Mouse (Mus musculus): ENCODE measurements around the gene Gm49601. TPM values are rescaled to one million over a fixed set of nuclear protein-coding genes. Genes with fewer than 3 reads are reported as not detected.

Gm49601 gene
- polyA plus RNA-seq, 1 experiment from 2014 or later = 3.6 TPM

DNA sequence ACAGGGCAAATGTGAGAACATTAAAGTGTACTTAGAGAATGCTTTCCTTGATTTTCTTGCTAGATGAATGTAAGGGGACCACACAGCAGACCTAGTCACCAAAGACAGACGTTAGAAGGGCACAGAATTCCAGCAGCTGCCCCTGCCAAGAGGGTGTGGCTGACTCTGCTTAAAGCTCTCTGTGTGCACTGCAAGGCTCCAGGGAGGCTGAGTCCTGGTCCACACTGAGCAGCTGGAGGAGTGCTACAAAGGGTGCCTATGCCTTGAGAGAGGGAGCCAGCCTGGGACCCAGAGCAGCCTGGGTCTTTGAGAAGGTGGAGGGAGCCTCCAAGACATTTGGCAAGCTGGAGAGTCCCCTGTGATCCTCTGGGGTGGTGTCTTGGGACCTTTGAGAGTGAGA lies 7.1 kb upstream of the Gm49601 start:
- 0 out of 2 replicates have a peak, but pooled peaks cover 2% of the 10 kb centered on the region for H3K27me3 ChIP-seq (ENCODE audit: control insufficient read depth, insufficient read depth, low read length)
- no peak for DNase-seq (ENCODE audit: low spot score)
- WGBS = 46% methylated on average over 1 of the region's 1 CpGs

DNA sequence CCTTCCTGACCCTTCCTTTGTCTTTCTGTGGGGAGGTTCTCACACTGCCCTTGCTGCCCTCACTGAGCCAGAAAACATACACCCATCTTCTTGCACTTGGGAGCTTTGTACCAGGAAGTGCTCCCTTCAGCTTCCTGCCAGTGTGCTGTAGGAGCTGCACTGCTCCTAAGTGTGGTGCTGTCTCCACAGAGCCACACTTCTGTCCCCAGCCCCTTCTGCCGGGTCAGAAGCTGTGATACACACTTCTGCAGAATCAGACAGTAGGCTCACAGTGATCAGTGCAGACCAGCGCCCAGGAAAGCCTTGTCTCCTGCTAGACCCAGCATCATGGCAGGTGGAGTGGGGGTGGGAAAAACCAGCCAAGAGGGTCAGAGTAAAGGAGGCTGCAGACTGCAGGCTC lies 6.6 kb upstream of the Gm49601 start:
- no peaks in the 10 kb centered on the region for H3K36me3 ChIP-seq (ENCODE audit: control insufficient read depth, insufficient read depth, low read length)
- DNase-seq (ENCODE audit: low spot score) = no peak
- no peak overlapping the region for H3K4me2 ChIP-seq (ENCODE audit: low read depth)
- H3K27me3 ChIP-seq (ENCODE audit: control insufficient read depth, insufficient read depth, low read length) = 0 out of 2 replicates have a peak, but pooled peaks cover 2% of the 10 kb centered on the region
- H3K9ac ChIP-seq (ENCODE audit: low read length) = no peak overlapping the region
- no peak overlapping the region for H3K4me3 ChIP-seq (ENCODE audit: low read depth, low read length)
- H3K4me1 ChIP-seq (ENCODE audit: control insufficient read depth, insufficient read depth, low read length) = peaks cover 9% of the 10 kb centered on the region; the same call in 1 of the 2 replicates
- no peak for ATAC-seq (ENCODE audit: insufficient read depth, low FRiP score, low TSS enrichment)
- H3K9me3 ChIP-seq (ENCODE audit: control insufficient read depth, low read length) = no peaks in the 10 kb centered on the region
- H3K27ac ChIP-seq (ENCODE audit: low read depth, low read length) = no peak overlapping the region
- 65% methylated on average over 2 of the region's 2 CpGs for WGBS

More for the DNA sequence above, 7.1 kb upstream of the Gm49601 start:
- no peak for ATAC-seq (ENCODE audit: insufficient read depth, low FRiP score, low TSS enrichment)
- no peak overlapping the region for H3K4me3 ChIP-seq (ENCODE audit: low read depth, low read length)
- H3K4me2 ChIP-seq (ENCODE audit: low read depth) = no peak overlapping the region
- no peak overlapping the region for H3K27ac ChIP-seq (ENCODE audit: low read depth, low read length)
- no peaks in the 10 kb centered on the region for H3K9me3 ChIP-seq (ENCODE audit: control insufficient read depth, low read length)
- H3K9ac ChIP-seq (ENCODE audit: low read length) = no peak overlapping the region
- peaks cover 9% of the 10 kb centered on the region; the same call in 1 of the 2 replicates for H3K4me1 ChIP-seq (ENCODE audit: control insufficient read depth, insufficient read depth, low read length)
- H3K36me3 ChIP-seq (ENCODE audit: control insufficient read depth, insufficient read depth, low read length) = no peaks in the 10 kb centered on the region

DNA sequence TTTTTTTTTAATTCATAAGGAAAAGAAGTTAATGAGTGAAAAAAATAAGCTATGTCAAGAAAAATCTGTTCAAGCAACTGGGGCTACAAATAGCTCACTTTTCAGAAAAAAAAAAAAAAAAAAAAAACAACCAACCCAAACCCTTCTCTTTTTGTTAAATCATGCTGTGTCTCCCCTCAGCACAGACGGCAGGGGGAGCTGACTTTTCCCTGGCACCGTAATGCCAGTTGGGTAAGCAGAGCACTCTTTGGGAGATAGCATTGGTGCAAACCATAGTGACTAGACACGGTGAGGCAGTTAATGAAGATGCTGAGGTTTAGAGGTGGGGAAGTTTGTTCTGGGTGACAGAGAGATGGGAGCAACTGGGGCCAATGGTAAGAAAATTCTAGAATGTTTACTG lies 5.8 kb upstream of the Gm49601 start:
- H3K4me1 ChIP-seq (ENCODE audit: control insufficient read depth, insufficient read depth, low read length) = peaks cover 13% of the 10 kb centered on the region
- H3K27ac ChIP-seq (ENCODE audit: low read depth, low read length) = no peak overlapping the region
- H3K4me3 ChIP-seq (ENCODE audit: low read depth, low read length) = no peak overlapping the region
- DNase-seq (ENCODE audit: low spot score) (no peak), ATAC-seq (ENCODE audit: insufficient read depth, low FRiP score, low TSS enrichment) (no peak)
- H3K36me3 ChIP-seq (ENCODE audit: control insufficient read depth, insufficient read depth, low read length) = no peaks in the 10 kb centered on the region
- H3K4me2 ChIP-seq (ENCODE audit: low read depth) = no peak overlapping the region
- H3K9me3 ChIP-seq (ENCODE audit: control insufficient read depth, low read length) = no peaks in the 10 kb centered on the region
- no peak overlapping the region for H3K9ac ChIP-seq (ENCODE audit: low read length)
- 76% methylated on average over 3 of the region's 3 CpGs for WGBS
- peaks cover 7% of the 10 kb centered on the region for H3K27me3 ChIP-seq (ENCODE audit: control insufficient read depth, insufficient read depth, low read length)

DNA sequence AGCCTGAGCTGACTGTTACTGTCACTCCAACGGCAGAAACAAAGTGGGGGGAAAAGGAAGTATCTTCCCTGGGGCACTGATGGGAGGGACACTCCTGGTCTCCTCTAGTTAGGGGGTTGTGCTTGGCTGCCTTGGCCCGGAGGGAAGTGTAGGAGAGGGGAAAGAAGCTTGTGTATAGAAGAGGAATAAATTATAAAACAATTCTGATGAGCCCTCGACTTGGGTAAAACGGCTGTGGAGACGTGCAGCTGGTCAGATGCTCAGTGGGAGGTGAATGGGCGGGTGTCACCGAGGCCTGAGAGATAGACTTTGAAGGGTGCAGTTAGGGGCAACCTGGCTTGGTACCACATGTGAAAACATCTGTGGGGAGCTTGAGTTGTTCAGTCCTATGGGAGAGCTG lies 4.9 kb upstream of the Gm49601 start:
- H3K9ac ChIP-seq (ENCODE audit: low read length) = no peak overlapping the region
- H3K4me2 ChIP-seq (ENCODE audit: low read depth) = no peak overlapping the region
- DNase-seq (ENCODE audit: low spot score) (no peak), ATAC-seq (ENCODE audit: insufficient read depth, low FRiP score, low TSS enrichment) (no peak)
- H3K27me3 ChIP-seq (ENCODE audit: control insufficient read depth, insufficient read depth, low read length) = peaks cover 16% of the 10 kb centered on the region
- H3K4me3 ChIP-seq (ENCODE audit: low read depth, low read length) = no peak overlapping the region
- peaks cover 18% of the 10 kb centered on the region for H3K4me1 ChIP-seq (ENCODE audit: control insufficient read depth, insufficient read depth, low read length)
- WGBS = 57% methylated on average over 7 of the region's 7 CpGs
- no peaks in the 10 kb centered on the region for H3K9me3 ChIP-seq (ENCODE audit: control insufficient read depth, low read length)
- no peaks in the 10 kb centered on the region for H3K36me3 ChIP-seq (ENCODE audit: control insufficient read depth, insufficient read depth, low read length)
- H3K27ac ChIP-seq (ENCODE audit: low read depth, low read length) = no peak overlapping the region

DNA sequence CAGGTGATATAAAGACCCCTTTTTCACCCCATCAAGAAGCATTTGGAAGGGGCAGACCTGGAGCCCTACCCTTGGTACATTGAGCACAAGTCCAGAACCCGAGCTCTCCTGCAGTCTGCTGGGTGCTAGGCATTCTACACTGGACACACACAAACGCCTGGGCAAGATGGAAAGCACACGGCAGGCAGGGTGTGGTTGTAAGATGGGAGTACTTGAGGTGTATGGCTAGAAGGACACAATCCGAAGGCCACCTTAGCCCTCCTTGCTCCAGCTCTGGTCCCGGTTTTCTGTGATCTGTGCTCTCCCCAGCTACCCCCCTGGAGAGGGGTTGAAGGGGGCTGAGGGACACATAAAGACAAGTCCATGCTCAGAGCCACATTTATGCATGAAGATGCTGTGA lies 4.1 kb upstream of the Gm49601 start:
- DNase-seq (ENCODE audit: low spot score) (no peak), ATAC-seq (ENCODE audit: insufficient read depth, low FRiP score, low TSS enrichment) (no peak)
- 62% methylated on average over 5 of the region's 5 CpGs for WGBS
- Histone ChIP-seq H3K4me3 (ENCODE audit: low read depth, low read length) (peak overlapping the region; percentile 77), H3K27me3 (ENCODE audit: control insufficient read depth, insufficient read depth, low read length) (peaks cover 24% of the 10 kb centered on the region), H3K9ac (ENCODE audit: low read length) (peak overlapping the region; percentile 90), H3K4me2 (ENCODE audit: low read depth) (peak overlapping the region; percentile 82), H3K9me3 (ENCODE audit: control insufficient read depth, low read length) (no peaks in the 10 kb centered on the region), H3K27ac (ENCODE audit: low read depth, low read length) (peak overlapping the region; percentile 45; the same call in 1 of the 2 replicates), H3K4me1 (ENCODE audit: control insufficient read depth, insufficient read depth, low read length) (peaks cover 24% of the 10 kb centered on the region), H3K36me3 (ENCODE audit: control insufficient read depth, insufficient read depth, low read length) (no peaks in the 10 kb centered on the region)

DNA sequence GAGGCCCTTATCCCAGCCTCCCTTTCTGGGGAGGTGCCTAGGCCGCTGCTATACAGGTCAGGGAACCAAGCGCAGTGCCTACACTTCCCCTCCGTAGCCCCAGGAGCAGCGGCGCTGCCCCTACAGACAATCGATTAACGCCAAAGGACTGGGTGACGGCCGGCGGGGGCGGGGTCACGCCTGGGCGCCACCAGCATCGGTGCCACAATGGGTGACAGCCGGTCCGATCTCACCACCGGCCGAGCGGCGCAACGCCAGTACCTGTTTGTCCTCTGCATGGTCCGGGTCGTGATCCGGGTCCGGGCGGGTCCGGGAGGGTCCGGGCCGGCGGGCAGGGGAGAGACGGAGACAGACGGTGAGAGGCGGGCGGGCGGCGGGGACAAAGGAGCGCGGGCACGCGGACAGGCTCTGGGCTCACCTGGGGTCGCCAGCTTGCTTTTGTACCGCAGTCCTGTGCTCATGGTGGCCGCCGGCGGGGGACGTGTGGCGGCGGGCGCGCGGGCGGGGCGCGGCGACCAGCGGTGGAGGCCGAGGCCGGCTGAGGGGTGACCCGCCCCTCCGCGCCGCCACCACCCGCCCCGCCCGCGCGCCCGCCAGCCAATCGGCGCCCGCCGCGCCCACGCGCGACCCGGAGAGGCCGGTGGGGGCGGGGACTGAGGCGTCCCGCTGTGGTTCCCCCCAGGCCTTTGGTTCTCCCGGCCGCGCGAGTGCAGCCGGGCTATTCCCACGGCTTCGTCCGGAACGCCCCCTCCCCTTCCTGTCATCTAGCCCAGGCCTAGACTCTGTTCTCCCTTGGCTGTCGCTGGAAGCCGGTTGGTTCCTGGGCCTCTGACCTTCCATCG lies 3.4 kb upstream of the Gm49601 start, which contains the start of gene Sept5:
Sept5 (minus strand) TSS at position 565 of the 842 bp plus-strand sequence.
- ATAC-seq (ENCODE audit: insufficient read depth, low FRiP score, low TSS enrichment) (peak; percentile 64), DNase-seq (ENCODE audit: low spot score) (peak; percentile 73)
- H3K27ac ChIP-seq (ENCODE audit: low read depth, low read length) = peak within 1 kb of the TSS; percentile 45
- no peaks in the 10 kb centered on the region for H3K9me3 ChIP-seq (ENCODE audit: control insufficient read depth, low read length)
- peaks cover 24% of the 10 kb centered on the region for H3K4me1 ChIP-seq (ENCODE audit: control insufficient read depth, insufficient read depth, low read length)
- peak within 1 kb of the TSS; percentile 82 for H3K4me2 ChIP-seq (ENCODE audit: low read depth)
- H3K9ac ChIP-seq (ENCODE audit: low read length) = peak within 1 kb of the TSS; percentile 90
- peaks cover 31% of the 10 kb centered on the region for H3K27me3 ChIP-seq (ENCODE audit: control insufficient read depth, insufficient read depth, low read length)
- H3K36me3 ChIP-seq (ENCODE audit: control insufficient read depth, insufficient read depth, low read length) = 0 out of 2 replicates have a peak, but pooled peaks cover under 1% of the 10 kb centered on the region
- peak within 1 kb of the TSS; percentile 77 for H3K4me3 ChIP-seq (ENCODE audit: low read depth, low read length)
- WGBS = under 1% methylated on average over 55 of the region's 93 CpGs

DNA sequence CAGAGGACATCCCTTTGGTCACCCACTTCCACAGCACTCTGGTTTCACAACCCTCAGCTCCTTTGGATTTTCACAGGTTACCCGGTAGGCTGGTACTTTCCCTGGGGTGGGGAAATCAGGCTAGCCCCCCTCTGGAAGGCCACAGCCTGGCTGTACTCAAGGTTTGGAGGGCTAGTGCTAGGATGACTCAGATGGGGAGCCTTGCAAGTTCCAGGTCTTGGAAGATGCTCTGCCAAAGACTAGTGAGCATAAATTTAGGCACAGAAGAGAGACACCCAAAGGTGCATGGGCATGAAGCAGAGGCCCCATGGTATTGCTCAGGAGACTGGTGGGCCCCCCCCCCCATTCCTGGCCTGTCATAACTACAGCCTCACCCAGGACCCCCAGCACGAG lies 2.7 kb upstream of the Gm49601 start:
- no peak; the same call in 1 of the 2 replicates for ATAC-seq (ENCODE audit: insufficient read depth, low FRiP score, low TSS enrichment)
- H3K9me3 ChIP-seq (ENCODE audit: control insufficient read depth, low read length) = no peaks in the 10 kb centered on the region
- H3K4me3 ChIP-seq (ENCODE audit: low read depth, low read length) = peak overlapping the region; percentile 77
- H3K4me1 ChIP-seq (ENCODE audit: control insufficient read depth, insufficient read depth, low read length) = peaks cover 24% of the 10 kb centered on the region
- H3K4me2 ChIP-seq (ENCODE audit: low read depth) = peak overlapping the region; percentile 82
- H3K9ac ChIP-seq (ENCODE audit: low read length) = peak overlapping the region; percentile 90
- peaks cover 2% of the 10 kb centered on the region for H3K36me3 ChIP-seq (ENCODE audit: control insufficient read depth, insufficient read depth, low read length)
- peaks cover 38% of the 10 kb centered on the region for H3K27me3 ChIP-seq (ENCODE audit: control insufficient read depth, insufficient read depth, low read length)
- DNase-seq (ENCODE audit: low spot score) = no peak
- peak overlapping the region; percentile 45 for H3K27ac ChIP-seq (ENCODE audit: low read depth, low read length)
- WGBS = 40% methylated on average over 2 of the region's 2 CpGs

DNA sequence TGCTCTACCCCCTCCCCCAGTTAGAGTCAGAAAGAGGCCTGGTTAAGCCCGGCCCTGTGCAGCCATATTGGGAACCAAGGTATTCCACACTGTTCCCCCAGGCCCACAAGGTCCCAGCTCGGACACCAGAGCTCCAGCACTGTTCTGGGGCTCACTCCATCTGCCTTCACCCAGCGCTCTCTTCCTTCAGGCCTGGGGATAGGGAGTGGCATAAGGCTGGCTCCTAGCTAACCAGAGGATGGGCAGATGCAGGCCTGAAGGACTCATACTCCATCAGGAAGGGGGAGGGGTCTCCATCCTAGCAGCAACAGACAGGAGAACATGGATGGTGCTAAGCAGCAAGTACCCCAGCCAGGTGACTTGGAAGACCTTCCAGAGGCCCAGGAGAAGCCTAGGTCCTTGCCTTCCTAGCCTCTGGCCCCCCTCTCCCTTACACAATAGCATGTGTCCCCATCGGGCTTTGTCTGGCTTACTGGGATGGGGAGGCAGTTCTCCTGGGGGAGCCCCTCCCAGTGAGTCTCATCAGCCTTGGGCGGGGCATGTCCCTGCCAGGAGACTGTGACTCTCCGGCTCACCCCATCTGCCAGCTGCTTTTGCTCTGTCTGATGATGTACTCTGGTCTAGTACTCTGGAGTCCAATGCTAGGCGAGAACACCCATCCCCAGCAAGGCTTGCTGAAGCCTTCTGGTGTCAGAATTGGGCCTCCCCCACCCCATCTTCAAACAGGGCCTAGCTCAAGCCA lies 2.1 kb upstream of the Gm49601 start:
- peaks cover 6% of the 10 kb centered on the region for H3K36me3 ChIP-seq (ENCODE audit: control insufficient read depth, insufficient read depth, low read length)
- peak overlapping the region; percentile 90 for H3K9ac ChIP-seq (ENCODE audit: low read length)
- no peaks in the 10 kb centered on the region for H3K9me3 ChIP-seq (ENCODE audit: control insufficient read depth, low read length)
- WGBS = 57% methylated on average over 7 of the region's 7 CpGs
- H3K27me3 ChIP-seq (ENCODE audit: control insufficient read depth, insufficient read depth, low read length) = peaks cover 43% of the 10 kb centered on the region
- ATAC-seq (ENCODE audit: insufficient read depth, low FRiP score, low TSS enrichment) (peak; percentile 16; the same call in 1 of the 2 replicates), DNase-seq (ENCODE audit: low spot score) (no peak)
- H3K4me1 ChIP-seq (ENCODE audit: control insufficient read depth, insufficient read depth, low read length) = peaks cover 24% of the 10 kb centered on the region
- H3K4me2 ChIP-seq (ENCODE audit: low read depth) = peak overlapping the region; percentile 82
- H3K27ac ChIP-seq (ENCODE audit: low read depth, low read length) = no peak overlapping the region
- peak overlapping the region; percentile 77 for H3K4me3 ChIP-seq (ENCODE audit: low read depth, low read length)

All from neural tube, embryonic 11.5 days (tissue).